Mouse (Mus musculus): ENCODE measurements at regions not wholly inside any gene's neighbourhood (a gene's known extent, or its start where the extent isn't known, plus 50 kb on each side); places are given as distances from the start of the nearest gene placed in this dataset.

GRCm38 (mm10) chr4:12620059-12620755 lies 448.4 kb upstream of the Fam92a start:
- WGBS, result 53% methylated on average over 4 of the region's 4 CpGs
- ATAC-seq (replicated peaks; ENCODE audit: insufficient number of reproducible peaks, insufficient read depth, low FRiP score, low read depth), result no peak
- H3K27ac ChIP-seq, result no peak overlapping the region

GRCm38 (mm10) chr4:12616665-12617064 lies 444.9 kb upstream of the Fam92a start:
- WGBS, result 77% methylated on average over 5 of the region's 5 CpGs
- no peak for ATAC-seq (replicated peaks; ENCODE audit: insufficient number of reproducible peaks, insufficient read depth, low FRiP score, low read depth)
- no peaks in the 10 kb centered on the region for H3K36me3 ChIP-seq
- H3K4me3 ChIP-seq, result no peak overlapping the region
- no peak overlapping the region for H3K4me2 ChIP-seq
- no peaks in the 10 kb centered on the region for H3K27me3 ChIP-seq
- H3K4me1 ChIP-seq (replicated peaks), result no peaks in the 10 kb centered on the region
- no peak overlapping the region for H3K9ac ChIP-seq
- no peaks in the 10 kb centered on the region for H3K9me3 ChIP-seq (replicated peaks)
- no peak overlapping the region for H3K27ac ChIP-seq

More at GRCm38 (mm10) chr4:12620059-12620755, 448.4 kb upstream of the Fam92a start:
- Histone ChIP-seq H3K27me3 (no peaks in the 10 kb centered on the region), H3K4me3 (no peak overlapping the region), H3K9me3 (replicated peaks) (no peaks in the 10 kb centered on the region), H3K4me1 (replicated peaks) (no peaks in the 10 kb centered on the region), H3K9ac (no peak overlapping the region), H3K36me3 (no peaks in the 10 kb centered on the region), H3K4me2 (no peak overlapping the region)

GRCm38 (mm10) chr4:12611511-12611910 lies 439.7 kb upstream of the Fam92a start:
- H3K4me2 ChIP-seq, result no peak overlapping the region
- no peaks in the 10 kb centered on the region for H3K36me3 ChIP-seq
- H3K27me3 ChIP-seq, result no peaks in the 10 kb centered on the region
- WGBS, result 62% methylated on average over 5 of the region's 5 CpGs
- H3K4me1 ChIP-seq (replicated peaks), result no peaks in the 10 kb centered on the region
- ATAC-seq (replicated peaks; ENCODE audit: insufficient number of reproducible peaks, insufficient read depth, low FRiP score, low read depth), result no peak
- H3K4me3 ChIP-seq, result no peak overlapping the region
- H3K9me3 ChIP-seq (replicated peaks), result no peaks in the 10 kb centered on the region
- H3K9ac ChIP-seq, result no peak overlapping the region
- H3K27ac ChIP-seq, result no peak overlapping the region

- Histone ChIP-seq H3K9ac (no peak overlapping the region), H3K4me3 (no peak overlapping the region), H3K27ac (no peak overlapping the region), H3K9me3 (replicated peaks) (no peaks in the 10 kb centered on the region), H3K4me1 (replicated peaks) (no peaks in the 10 kb centered on the region), H3K36me3 (no peaks in the 10 kb centered on the region), H3K27me3 (no peaks in the 10 kb centered on the region), H3K4me2 (no peak overlapping the region)
- no peak for ATAC-seq (replicated peaks; ENCODE audit: insufficient number of reproducible peaks, insufficient read depth, low FRiP score, low read depth)
- WGBS, result 84% methylated on average over 15 of the region's 15 CpGs
Measured at GRCm38 (mm10) chr4:12601165-12601919, 429.5 kb upstream of the Fam92a start.

- Histone ChIP-seq H3K9ac (no peak overlapping the region), H3K4me3 (no peak overlapping the region), H3K27me3 (no peaks in the 10 kb centered on the region), H3K4me2 (no peak overlapping the region), H3K27ac (no peak overlapping the region), H3K9me3 (replicated peaks) (no peaks in the 10 kb centered on the region), H3K4me1 (replicated peaks) (no peaks in the 10 kb centered on the region), H3K36me3 (no peaks in the 10 kb centered on the region)
- ATAC-seq (replicated peaks; ENCODE audit: insufficient number of reproducible peaks, insufficient read depth, low FRiP score, low read depth), result no peak
- WGBS, result 71% methylated on average over 10 of the region's 10 CpGs
Measured at GRCm38 (mm10) chr4:12595801-12596515, 424.1 kb upstream of the Fam92a start.

GRCm38 (mm10) chr4:12592973-12593372 lies 421.2 kb upstream of the Fam92a start:
- Histone ChIP-seq H3K9ac (no peak overlapping the region), H3K4me3 (no peak overlapping the region), H3K4me1 (replicated peaks) (no peaks in the 10 kb centered on the region), H3K36me3 (no peaks in the 10 kb centered on the region), H3K9me3 (replicated peaks) (no peaks in the 10 kb centered on the region), H3K27me3 (no peaks in the 10 kb centered on the region), H3K4me2 (no peak overlapping the region), H3K27ac (no peak overlapping the region)
- WGBS, result 69% methylated on average over 3 of the region's 3 CpGs
- ATAC-seq (replicated peaks; ENCODE audit: insufficient number of reproducible peaks, insufficient read depth, low FRiP score, low read depth), result no peak

GRCm38 (mm10) chr4:12578102-12578501 lies 406.3 kb upstream of the Fam92a start:
- Histone ChIP-seq H3K4me1 (replicated peaks) (no peaks in the 10 kb centered on the region), H3K9me3 (replicated peaks) (no peaks in the 10 kb centered on the region), H3K9ac (no peak overlapping the region), H3K36me3 (no peaks in the 10 kb centered on the region), H3K4me3 (no peak overlapping the region), H3K27me3 (no peaks in the 10 kb centered on the region), H3K27ac (no peak overlapping the region), H3K4me2 (no peak overlapping the region)
- ATAC-seq (replicated peaks; ENCODE audit: insufficient number of reproducible peaks, insufficient read depth, low FRiP score, low read depth), result no peak
- 88% methylated on average over 4 of the region's 4 CpGs for WGBS

- no peaks in the 10 kb centered on the region for H3K4me1 ChIP-seq (replicated peaks)
- H3K4me3 ChIP-seq, result no peak overlapping the region
- ATAC-seq (replicated peaks; ENCODE audit: insufficient number of reproducible peaks, insufficient read depth, low FRiP score, low read depth), result no peak
Measured at GRCm38 (mm10) chr4:12571881-12572280, 400.1 kb upstream of the Fam92a start.

GRCm38 (mm10) chr4:12570689-12571088 lies 398.9 kb upstream of the Fam92a start:
- 75% methylated on average over 7 of the region's 7 CpGs for WGBS
- H3K9me3 ChIP-seq (replicated peaks), result no peaks in the 10 kb centered on the region
- H3K4me1 ChIP-seq (replicated peaks), result no peaks in the 10 kb centered on the region
- H3K9ac ChIP-seq, result no peak overlapping the region
- no peak overlapping the region for H3K4me2 ChIP-seq
- no peak for ATAC-seq (replicated peaks; ENCODE audit: insufficient number of reproducible peaks, insufficient read depth, low FRiP score, low read depth)
- H3K4me3 ChIP-seq, result no peak overlapping the region
- H3K27ac ChIP-seq, result no peak overlapping the region
- H3K36me3 ChIP-seq, result no peaks in the 10 kb centered on the region
- H3K27me3 ChIP-seq, result no peaks in the 10 kb centered on the region

More at GRCm38 (mm10) chr4:12571881-12572280, 400.1 kb upstream of the Fam92a start:
- Histone ChIP-seq H3K27me3 (no peaks in the 10 kb centered on the region), H3K9me3 (replicated peaks) (no peaks in the 10 kb centered on the region), H3K27ac (no peak overlapping the region), H3K4me2 (no peak overlapping the region), H3K36me3 (no peaks in the 10 kb centered on the region), H3K9ac (no peak overlapping the region)

GRCm38 (mm10) chr4:12567643-12568042 lies 395.8 kb upstream of the Fam92a start:
- 37% methylated on average over 5 of the region's 5 CpGs for WGBS
- Histone ChIP-seq H3K36me3 (no peaks in the 10 kb centered on the region), H3K27me3 (no peaks in the 10 kb centered on the region), H3K4me1 (replicated peaks) (no peaks in the 10 kb centered on the region), H3K4me3 (no peak overlapping the region), H3K27ac (no peak overlapping the region), H3K4me2 (no peak overlapping the region), H3K9ac (no peak overlapping the region), H3K9me3 (replicated peaks) (no peaks in the 10 kb centered on the region)
- ATAC-seq (replicated peaks; ENCODE audit: insufficient number of reproducible peaks, insufficient read depth, low FRiP score, low read depth), result no peak

GRCm38 (mm10) chr4:12563016-12563415 lies 391.2 kb upstream of the Fam92a start:
- H3K4me2 ChIP-seq, result no peak overlapping the region
- ATAC-seq (replicated peaks; ENCODE audit: insufficient number of reproducible peaks, insufficient read depth, low FRiP score, low read depth), result no peak; the same call in 1 of the 2 replicates
- H3K9me3 ChIP-seq (replicated peaks), result no peaks in the 10 kb centered on the region
- no peak overlapping the region for H3K27ac ChIP-seq
- no peaks in the 10 kb centered on the region for H3K27me3 ChIP-seq
- no peaks in the 10 kb centered on the region for H3K36me3 ChIP-seq
- H3K4me1 ChIP-seq (replicated peaks), result no peaks in the 10 kb centered on the region
- H3K9ac ChIP-seq, result no peak overlapping the region
- H3K4me3 ChIP-seq, result no peak overlapping the region
- WGBS, result 36% methylated on average over 1 of the region's 1 CpGs
